Mouse (Mus musculus): ENCODE measurements around the gene Cxcl10. TPM values are rescaled to one million over a fixed set of nuclear protein-coding genes. Genes with fewer than 3 reads are reported as not detected.

The Cxcl10 gene
- polyA plus RNA-seq, 1 experiment from 2014 or later = 1.4 TPM

DNA sequence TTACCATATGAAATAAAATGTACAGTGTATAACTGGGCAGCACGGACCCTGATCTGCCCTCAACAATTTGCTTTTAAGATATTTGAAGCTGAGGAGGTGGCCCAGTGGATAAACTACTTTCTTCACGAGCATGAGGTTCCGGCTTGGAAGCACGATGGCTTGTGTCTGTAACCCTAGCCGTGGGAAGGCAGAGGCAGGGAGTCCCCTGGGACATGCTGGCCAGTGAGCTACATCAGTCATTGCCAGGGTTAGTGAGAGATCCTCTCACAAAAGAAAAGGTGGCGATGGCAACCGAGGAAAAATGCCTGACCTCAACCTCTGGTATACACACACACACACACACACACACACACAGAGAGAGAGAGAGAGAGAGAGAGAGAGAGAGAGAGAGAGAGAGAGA, 35.1 kb upstream of the Cxcl10 start:
- Histone ChIP-seq H3K9me3 (replicated peaks) (no peaks in the 10 kb centered on the region), H3K4me2 (no peak overlapping the region), H3K36me3 (no peaks in the 10 kb centered on the region), H3K9ac (no peak overlapping the region), H3K4me3 (replicated peaks) (no peak overlapping the region), H3K27me3 (0 out of 2 replicates have a peak, but pooled peaks cover 1% of the 10 kb centered on the region), H3K4me1 (peaks cover 9% of the 10 kb centered on the region; the same call in 1 of the 2 replicates), H3K27ac (no peak overlapping the region)
- ATAC-seq (replicated peaks; ENCODE audit: low FRiP score) = no peak
- WGBS = 25% methylated on average over 7 of the region's 7 CpGs

DNA sequence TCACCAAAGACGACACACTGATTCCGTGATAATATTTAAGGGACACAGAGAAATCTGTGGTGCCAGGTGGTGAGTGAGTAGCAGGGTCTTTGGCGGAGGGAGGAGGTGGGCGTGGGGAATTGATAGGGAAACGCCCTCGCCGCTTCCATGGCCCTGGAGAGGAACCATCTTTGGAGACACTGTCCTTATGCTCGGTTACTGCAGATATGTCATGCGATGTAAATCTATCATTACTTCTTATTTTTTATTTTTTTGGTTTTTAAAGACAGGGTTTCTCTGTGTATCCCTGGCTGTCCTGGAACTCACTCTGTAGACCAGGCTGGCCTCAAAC, 33.6 kb upstream of the Cxcl10 start:
- Histone ChIP-seq H3K4me2 (no peak overlapping the region), H3K27me3 (no peaks in the 10 kb centered on the region), H3K4me1 (peaks cover 6% of the 10 kb centered on the region; the same call in 1 of the 2 replicates), H3K9me3 (replicated peaks) (no peaks in the 10 kb centered on the region), H3K27ac (no peak overlapping the region), H3K9ac (no peak overlapping the region), H3K36me3 (no peaks in the 10 kb centered on the region), H3K4me3 (replicated peaks) (no peak overlapping the region)
- 61% methylated on average over 9 of the region's 9 CpGs for WGBS
- 0 out of 2 replicates have a peak, but pooled peaks have one; percentile 48 for ATAC-seq (replicated peaks; ENCODE audit: low FRiP score)

DNA sequence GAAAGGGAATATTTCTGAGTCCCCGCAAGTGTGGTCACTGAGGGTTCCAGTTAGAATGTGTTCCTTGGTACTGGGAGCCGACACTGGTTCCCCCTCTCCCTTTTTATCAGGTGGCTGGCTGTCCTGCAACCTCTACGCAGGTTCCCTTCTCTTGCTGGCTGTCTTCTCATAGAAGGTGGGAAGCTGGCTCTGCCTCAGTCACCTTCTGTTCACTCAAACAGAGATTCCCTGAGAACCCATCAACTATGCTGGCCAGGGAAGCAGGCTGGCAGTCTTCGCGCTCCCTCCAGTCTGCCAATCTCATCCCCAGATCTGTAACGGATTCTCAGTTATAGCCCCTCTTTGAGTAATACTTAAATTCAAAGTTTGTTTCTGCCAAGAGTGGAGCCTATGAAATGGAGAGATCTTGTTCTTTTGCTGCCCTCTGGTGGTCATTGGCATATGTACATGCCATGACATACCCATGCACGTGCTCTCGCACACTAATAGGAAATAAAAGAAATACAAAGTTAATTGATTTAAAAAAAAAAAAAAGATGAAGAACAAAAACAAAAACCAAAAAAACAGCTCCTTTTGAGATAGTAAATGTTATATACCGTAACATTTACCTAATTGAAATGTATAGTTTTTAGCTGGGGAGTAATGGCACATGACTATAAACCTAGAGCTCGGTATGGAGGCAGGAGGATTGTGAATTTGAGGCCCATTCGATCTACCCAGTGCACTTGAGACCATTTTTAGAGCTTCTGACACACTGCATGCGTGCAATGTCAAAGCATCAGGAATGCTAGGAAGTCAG, 33.1 kb upstream of the Cxcl10 start:
- WGBS = 36% methylated on average over 12 of the region's 12 CpGs
- Histone ChIP-seq H3K36me3 (no peaks in the 10 kb centered on the region), H3K4me1 (peaks cover 8% of the 10 kb centered on the region), H3K4me3 (replicated peaks) (no peak overlapping the region), H3K9ac (no peak overlapping the region), H3K27ac (no peak overlapping the region), H3K4me2 (no peak overlapping the region), H3K27me3 (no peaks in the 10 kb centered on the region), H3K9me3 (replicated peaks) (no peaks in the 10 kb centered on the region)
- peak; percentile 58; the same call in 1 of the 2 replicates for ATAC-seq (replicated peaks; ENCODE audit: low FRiP score)

DNA sequence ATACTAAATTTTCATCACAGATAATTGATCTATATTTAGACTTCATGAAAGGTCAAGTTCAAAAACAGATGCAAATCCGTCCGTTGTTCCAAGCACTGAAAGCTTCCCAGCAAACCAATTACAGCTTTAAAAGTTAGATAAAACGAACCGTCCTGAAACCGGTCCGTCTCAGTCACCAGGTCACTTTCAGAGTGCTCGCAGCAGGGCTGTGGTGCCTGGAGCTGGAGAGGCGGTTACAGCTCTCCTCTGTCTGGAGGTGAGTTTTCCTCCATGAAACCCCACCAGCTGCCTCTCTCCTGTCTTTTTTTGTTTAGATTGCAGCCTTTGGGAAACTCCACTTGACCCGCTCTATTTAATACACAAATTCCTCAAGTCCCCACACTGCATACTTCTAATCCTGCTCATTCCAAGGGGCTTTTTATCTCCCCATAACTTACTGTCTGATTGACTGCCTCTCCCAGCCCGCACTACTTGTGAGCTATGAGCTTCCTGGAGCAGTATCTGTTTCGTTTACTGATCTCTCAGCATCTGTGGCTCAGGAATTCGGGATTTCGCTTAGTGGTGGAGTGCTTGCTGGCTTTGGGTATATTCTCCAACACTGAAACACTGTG, 28.2 kb upstream of the Cxcl10 start:
- Histone ChIP-seq H3K36me3 (no peaks in the 10 kb centered on the region), H3K27me3 (no peaks in the 10 kb centered on the region), H3K9ac (no peak overlapping the region), H3K4me1 (peaks cover 19% of the 10 kb centered on the region), H3K9me3 (replicated peaks) (no peaks in the 10 kb centered on the region), H3K4me2 (0 out of 2 replicates have a peak overlapping the region, but pooled peaks have one; percentile 10), H3K4me3 (replicated peaks) (no peak overlapping the region), H3K27ac (0 out of 2 replicates have a peak overlapping the region, but pooled peaks have one; percentile 14)
- no peak for ATAC-seq (replicated peaks; ENCODE audit: low FRiP score)
- whole genome bisulfite sequencing = 32% methylated on average over 13 of the region's 13 CpGs

DNA sequence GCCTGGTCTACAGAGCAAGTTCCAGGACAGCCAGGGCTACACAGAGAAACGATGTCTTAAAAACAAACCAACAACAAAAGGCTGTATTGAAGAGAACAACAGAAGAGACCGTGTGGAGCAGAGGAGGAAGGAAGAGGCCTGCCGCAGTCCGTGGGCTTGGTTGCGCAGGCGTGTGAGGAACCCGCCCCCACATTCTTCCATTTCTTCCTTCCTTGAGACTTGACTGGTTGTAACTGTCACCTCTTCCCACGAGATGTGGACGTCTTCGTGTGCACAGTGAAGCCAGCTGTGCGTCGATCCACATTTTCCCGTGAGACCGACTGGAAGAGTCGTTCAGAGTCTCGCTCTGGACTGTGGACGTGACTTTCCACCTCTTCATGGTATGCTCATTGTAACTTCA, 26.7 kb upstream of the Cxcl10 start:
- Histone ChIP-seq H3K36me3 (no peaks in the 10 kb centered on the region), H3K9me3 (replicated peaks) (no peaks in the 10 kb centered on the region), H3K4me2 (peak overlapping the region; percentile 15; the same call in 1 of the 2 replicates), H3K4me3 (replicated peaks) (no peak overlapping the region), H3K27ac (peak overlapping the region; percentile 82), H3K27me3 (no peaks in the 10 kb centered on the region), H3K4me1 (peaks cover 24% of the 10 kb centered on the region), H3K9ac (no peak overlapping the region)
- ATAC-seq (replicated peaks; ENCODE audit: low FRiP score) = no peak
- WGBS = 65% methylated on average over 17 of the region's 17 CpGs

DNA sequence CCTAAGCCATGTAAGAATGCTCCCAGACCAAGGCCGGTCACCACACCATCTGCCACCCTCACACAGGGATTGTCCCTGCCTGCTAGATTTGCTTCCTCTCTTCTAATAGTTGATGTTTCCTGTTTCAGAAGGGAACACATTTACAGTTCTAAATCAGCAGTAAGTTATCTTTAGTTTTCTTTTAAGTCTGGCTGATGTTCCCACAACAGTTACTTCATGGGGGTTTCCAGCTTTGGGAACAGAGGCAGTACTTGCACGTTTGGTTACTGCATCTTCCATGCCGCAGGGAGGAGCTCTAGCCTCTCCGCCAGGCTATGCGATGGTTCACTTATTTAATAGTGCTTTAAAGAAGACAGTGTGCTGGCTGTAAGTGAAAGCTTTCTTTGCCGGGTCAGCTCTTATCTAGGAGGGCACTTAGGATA, 26.0 kb upstream of the Cxcl10 start:
- Histone ChIP-seq H3K36me3 (no peaks in the 10 kb centered on the region), H3K4me1 (peaks cover 24% of the 10 kb centered on the region), H3K27ac (peak overlapping the region; percentile 82), H3K4me2 (no peak overlapping the region), H3K4me3 (replicated peaks) (no peak overlapping the region), H3K9me3 (replicated peaks) (no peaks in the 10 kb centered on the region), H3K27me3 (no peaks in the 10 kb centered on the region), H3K9ac (no peak overlapping the region)
- WGBS = 32% methylated on average over 6 of the region's 6 CpGs
- no peak; the same call in 1 of the 2 replicates for ATAC-seq (replicated peaks; ENCODE audit: low FRiP score)

DNA sequence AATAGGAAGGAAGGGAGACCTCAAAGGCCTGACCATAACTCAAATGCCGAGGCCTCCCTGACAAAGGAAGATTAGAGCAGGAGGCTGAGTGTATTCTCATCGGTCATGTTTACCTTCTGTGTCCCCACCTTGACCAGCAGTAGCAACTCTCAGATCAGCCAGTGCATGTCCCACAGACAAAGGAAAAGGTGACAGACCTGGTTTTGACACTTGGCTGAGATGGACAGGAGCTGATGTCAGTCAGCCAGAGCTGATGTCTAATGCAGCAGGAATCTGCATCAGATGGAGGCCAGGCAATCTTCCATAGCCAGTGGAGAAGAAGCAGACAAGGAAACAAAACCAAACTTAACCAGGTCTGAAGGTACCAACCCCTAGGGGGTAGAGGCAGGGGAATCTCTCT, 23.9 kb upstream of the Cxcl10 start:
- 49% methylated on average over 2 of the region's 2 CpGs for WGBS
- ATAC-seq (replicated peaks; ENCODE audit: low FRiP score) = no peak
- no peaks in the 10 kb centered on the region for H3K27me3 ChIP-seq
- peaks cover 35% of the 10 kb centered on the region for H3K4me1 ChIP-seq
- no peak overlapping the region for H3K4me3 ChIP-seq (replicated peaks)
- H3K9ac ChIP-seq = no peak overlapping the region
- no peaks in the 10 kb centered on the region for H3K9me3 ChIP-seq (replicated peaks)
- H3K36me3 ChIP-seq = no peaks in the 10 kb centered on the region
- H3K27ac ChIP-seq = no peak overlapping the region
- H3K4me2 ChIP-seq = no peak overlapping the region

DNA sequence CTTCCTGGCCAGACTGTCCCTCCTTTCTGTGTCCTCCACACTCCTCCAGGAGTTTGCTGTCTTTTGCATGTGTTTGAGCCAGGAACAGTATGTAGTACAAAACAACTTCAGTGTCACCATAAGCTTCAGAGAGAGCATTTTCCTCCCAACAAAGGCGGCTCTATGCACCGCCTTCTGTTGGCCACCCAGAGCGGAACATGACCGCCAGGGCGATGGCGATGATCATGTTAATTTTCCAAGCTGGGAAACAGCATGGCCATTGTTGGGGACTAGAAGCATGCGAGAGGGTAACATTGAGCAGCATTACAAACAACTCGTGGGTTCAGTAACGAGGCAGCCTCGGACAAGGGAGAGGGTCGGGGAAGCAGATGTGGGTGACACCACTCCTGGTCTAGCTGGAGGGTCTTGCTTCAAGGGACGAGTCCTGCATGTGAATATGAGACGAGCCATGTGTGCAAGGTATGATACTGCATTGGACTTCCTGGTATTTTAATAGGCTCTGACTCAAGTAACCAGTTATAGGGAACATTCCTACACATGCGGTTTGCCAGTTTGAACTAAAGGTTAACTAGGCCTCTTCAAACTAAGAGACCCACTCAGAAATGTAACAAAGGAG, 22.8 kb upstream of the Cxcl10 start:
- Histone ChIP-seq H3K27me3 (no peaks in the 10 kb centered on the region), H3K9ac (no peak overlapping the region), H3K4me3 (replicated peaks) (no peak overlapping the region), H3K9me3 (replicated peaks) (no peaks in the 10 kb centered on the region), H3K27ac (no peak overlapping the region), H3K36me3 (no peaks in the 10 kb centered on the region), H3K4me1 (peaks cover 29% of the 10 kb centered on the region), H3K4me2 (no peak overlapping the region)
- ATAC-seq (replicated peaks; ENCODE audit: low FRiP score) = no peak
- 80% methylated on average over 14 of the region's 14 CpGs for WGBS

DNA sequence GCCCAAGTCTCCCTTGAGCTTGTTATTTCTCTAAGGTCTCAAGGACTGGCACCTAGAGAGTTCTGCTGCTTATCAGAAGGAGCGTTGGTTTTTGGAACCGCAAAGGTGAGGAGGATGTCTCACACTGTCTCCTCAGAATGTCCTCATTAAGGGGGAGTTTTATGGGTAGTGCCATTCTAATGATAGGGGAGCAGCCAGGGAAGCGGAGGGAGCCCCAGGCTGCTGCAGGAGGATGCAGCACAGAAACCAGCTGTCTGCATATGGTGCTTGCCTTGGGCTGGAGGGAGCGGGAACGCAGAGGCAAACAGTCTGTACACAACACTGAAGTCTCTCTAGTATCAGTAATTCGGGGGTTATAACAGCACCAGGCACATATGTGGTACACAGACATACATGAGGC, 22.2 kb upstream of the Cxcl10 start:
- Histone ChIP-seq H3K27ac (no peak overlapping the region), H3K9ac (no peak overlapping the region), H3K27me3 (no peaks in the 10 kb centered on the region), H3K4me3 (replicated peaks) (no peak overlapping the region), H3K9me3 (replicated peaks) (no peaks in the 10 kb centered on the region), H3K4me2 (no peak overlapping the region), H3K4me1 (peaks cover 26% of the 10 kb centered on the region), H3K36me3 (no peaks in the 10 kb centered on the region)
- 72% methylated on average over 6 of the region's 6 CpGs for WGBS
- ATAC-seq (replicated peaks; ENCODE audit: low FRiP score) = no peak

DNA sequence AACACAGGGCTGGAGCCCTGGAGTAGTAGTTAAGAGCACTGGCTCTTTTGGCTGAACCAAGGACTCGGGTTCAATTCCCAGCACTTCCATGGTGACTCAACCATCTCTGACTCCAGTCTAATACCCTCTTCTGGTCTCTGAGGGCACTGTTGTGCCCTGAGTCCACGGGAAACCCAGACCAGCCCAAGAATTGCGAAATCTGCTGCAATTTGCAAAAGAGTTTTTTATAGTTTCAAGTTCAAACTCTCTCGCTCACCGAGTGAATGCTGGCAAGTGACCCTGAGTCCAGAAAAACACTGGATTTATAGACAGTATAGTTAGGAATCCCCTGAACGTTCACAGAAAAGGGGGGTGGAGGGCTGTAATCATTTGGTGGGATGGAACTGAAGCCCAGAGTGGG, 21.7 kb upstream of the Cxcl10 start:
- no peaks in the 10 kb centered on the region for H3K9me3 ChIP-seq (replicated peaks)
- no peak overlapping the region for H3K4me3 ChIP-seq (replicated peaks)
- H3K4me2 ChIP-seq = no peak overlapping the region
- 71% methylated on average over 6 of the region's 6 CpGs for WGBS
- no peaks in the 10 kb centered on the region for H3K27me3 ChIP-seq
- no peak overlapping the region for H3K27ac ChIP-seq
- H3K9ac ChIP-seq = no peak overlapping the region
- peaks cover 21% of the 10 kb centered on the region for H3K4me1 ChIP-seq
- ATAC-seq (replicated peaks; ENCODE audit: low FRiP score) = no peak
- no peaks in the 10 kb centered on the region for H3K36me3 ChIP-seq

DNA sequence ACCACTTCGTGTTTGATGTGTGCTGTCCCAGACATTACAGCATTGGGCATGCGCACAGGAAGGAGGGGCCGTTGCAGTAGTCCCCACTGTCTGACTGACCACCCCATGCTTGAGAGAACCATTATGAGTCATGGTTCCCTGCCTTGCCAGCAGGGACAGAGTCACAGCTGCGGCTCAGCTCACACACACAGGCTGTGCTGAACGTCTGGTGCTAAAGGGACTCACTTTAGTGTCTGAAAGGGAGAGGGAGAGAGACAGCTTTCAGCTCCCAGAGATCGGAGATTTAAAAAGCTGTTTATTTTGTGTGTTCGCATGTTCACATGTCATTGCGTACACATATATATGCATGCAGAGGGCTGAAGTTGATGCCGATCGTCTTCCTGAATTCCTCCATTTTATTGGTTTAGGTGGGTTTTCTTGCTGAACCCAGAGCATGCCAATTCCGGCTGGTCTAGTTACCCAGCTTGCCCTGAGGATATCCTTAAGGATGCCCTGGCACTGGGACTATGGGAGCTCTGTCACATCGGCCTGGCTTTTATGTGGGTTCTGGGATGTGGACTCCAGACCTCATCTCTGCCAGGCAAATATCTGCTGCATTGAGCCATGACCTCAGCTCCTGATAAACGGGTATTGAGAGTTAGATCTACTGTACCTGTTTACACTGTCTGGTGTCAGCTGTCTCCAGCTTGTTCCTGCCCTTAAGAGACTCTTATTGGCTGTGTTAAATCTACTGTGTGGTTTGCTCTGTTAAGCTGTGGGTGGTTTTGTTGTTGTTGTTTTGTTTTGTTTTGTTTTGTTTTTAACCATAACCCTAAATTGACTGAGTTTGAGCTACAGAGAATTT, 20.7 kb upstream of the Cxcl10 start:
- 59% methylated on average over 13 of the region's 13 CpGs for WGBS
- Histone ChIP-seq H3K27me3 (no peaks in the 10 kb centered on the region), H3K27ac (no peak overlapping the region), H3K4me3 (replicated peaks) (no peak overlapping the region), H3K4me2 (no peak overlapping the region), H3K36me3 (no peaks in the 10 kb centered on the region), H3K9me3 (replicated peaks) (no peaks in the 10 kb centered on the region), H3K4me1 (peaks cover 18% of the 10 kb centered on the region; the same call in 1 of the 2 replicates), H3K9ac (no peak overlapping the region)
- peak; percentile 83 for ATAC-seq (replicated peaks; ENCODE audit: low FRiP score)

Measured in kidney, embryonic 15.5 days (tissue).